Mouse (Mus musculus) bone marrow macrophage, adult 2 months (primary cell): ENCODE measurements around the gene Tango6. TPM values are rescaled to one million over a fixed set of nuclear protein-coding genes. Genes with fewer than 3 reads are reported as not detected.

Experiments used
- H3K27ac ChIP-seq: 2 replicates; pipeline ENCODE4 v1.5.1; 2012; ENCODE audit warnings: low read depth, low read length; ENCODE audit not compliant: insufficient read depth
- H3K4me1 ChIP-seq: 2 replicates; pipeline ENCODE4 v1.6.1; 2012; ENCODE audit warnings: low read length; ENCODE audit not compliant: control insufficient read depth, insufficient read depth
- H3K4me3 ChIP-seq: 2 replicates; pipeline ENCODE4 v1.5.1; 2012; ENCODE audit warnings: mild to moderate bottlenecking, low read length, moderate library complexity; ENCODE audit not compliant: insufficient read depth
- CTCF ChIP-seq: IDR thresholded peaks from 2 replicates; pipeline ENCODE4 v1.5.1; 2012; ENCODE audit warnings: low read depth, mild to moderate bottlenecking, low read length, moderate library complexity
- POLR2A ChIP-seq: IDR thresholded peaks from 2 replicates; pipeline ENCODE4 v1.6.1; 2012; ENCODE audit warnings: mild to moderate bottlenecking, low read depth, low read length, borderline replicate concordance
- polyA plus RNA-seq: library from polyadenylated mRNA; stranded (reverse); fragments of >200 nt; gene quantifications from 2 replicates; pipeline ENCODE4 v1.2.4, GENCODE M21; 2012; ENCODE audit not compliant: missing spikeins, insufficient read depth, insufficient read length

Tango6 gene
- polyA plus RNA-seq, 1 experiment: 1.1 TPM

- Histone ChIP-seq H3K27ac (no peak overlapping the region), H3K4me1 (no peaks in the 10 kb centered on the region), H3K4me3 (no peak overlapping the region)
- TF ChIP-seq CTCF: no peak
Measured at GRCm38 (mm10) chr8:106829526-106830045, 146.7 kb downstream of the Tango6 start.

- Histone ChIP-seq H3K4me3 (no peak overlapping the region), H3K27ac (no peak overlapping the region), H3K4me1 (no peaks in the 10 kb centered on the region)
- TF ChIP-seq CTCF (no peak), POLR2A (no peak)
Measured at GRCm38 (mm10) chr8:106834899-106835298, 152.0 kb downstream of the Tango6 start.

- no peak overlapping the region for H3K27ac ChIP-seq
- H3K4me1 ChIP-seq: no peaks in the 10 kb centered on the region
- TF ChIP-seq CTCF (no peak), POLR2A (no peak)
- no peak overlapping the region for H3K4me3 ChIP-seq
Measured at GRCm38 (mm10) chr8:106836525-106836924, 153.7 kb downstream of the Tango6 start.

- H3K4me1 ChIP-seq: no peaks in the 10 kb centered on the region
- no peak overlapping the region for H3K27ac ChIP-seq
- TF ChIP-seq CTCF (no peak), POLR2A (no peak)
Measured at GRCm38 (mm10) chr8:106838803-106839202, 155.9 kb downstream of the Tango6 start.

GRCm38 (mm10) chr8:106839209-106840001 lies 156.5 kb downstream of the Tango6 start:
- Histone ChIP-seq H3K4me3 (no peak overlapping the region), H3K27ac (no peak overlapping the region), H3K4me1 (no peaks in the 10 kb centered on the region)
- TF ChIP-seq CTCF (no peak), POLR2A (no peak)

More at GRCm38 (mm10) chr8:106838803-106839202, 155.9 kb downstream of the Tango6 start:
- H3K4me3 ChIP-seq: no peak overlapping the region

- Histone ChIP-seq H3K4me3 (no peak overlapping the region), H3K27ac (no peak overlapping the region), H3K4me1 (peaks cover 9% of the 10 kb centered on the region)
- TF ChIP-seq CTCF (no peak), POLR2A (no peak)
Measured at GRCm38 (mm10) chr8:106850034-106850433, 167.2 kb downstream of the Tango6 start.

GRCm38 (mm10) chr8:106854534-106855241 lies 171.8 kb downstream of the Tango6 start:
- Histone ChIP-seq H3K27ac (no peak overlapping the region), H3K4me3 (no peak overlapping the region), H3K4me1 (peaks cover 9% of the 10 kb centered on the region)
- TF ChIP-seq POLR2A: no peak
- no peak for TF ChIP-seq CTCF

- TF ChIP-seq POLR2A: no peak
- TF ChIP-seq CTCF: no peak
- Histone ChIP-seq H3K4me3 (no peak overlapping the region), H3K4me1 (peaks cover 4% of the 10 kb centered on the region), H3K27ac (no peak overlapping the region)
Measured at GRCm38 (mm10) chr8:106855242-106855562, 172.3 kb downstream of the Tango6 start.

- Histone ChIP-seq H3K4me3 (no peak overlapping the region), H3K4me1 (no peaks in the 10 kb centered on the region), H3K27ac (no peak overlapping the region)
- TF ChIP-seq POLR2A: no peak
- no peak for TF ChIP-seq CTCF
Measured at GRCm38 (mm10) chr8:106862845-106863244, 180.0 kb downstream of the Tango6 start.

GRCm38 (mm10) chr8:106865354-106865753 lies 182.5 kb downstream of the Tango6 start:
- no peak overlapping the region for H3K4me3 ChIP-seq
- no peak overlapping the region for H3K27ac ChIP-seq
- no peaks in the 10 kb centered on the region for H3K4me1 ChIP-seq
- TF ChIP-seq POLR2A: no peak
- TF ChIP-seq CTCF: no peak
